Mouse (Mus musculus) kidney, postnatal 4 days (tissue): ENCODE results near the gene Herc6.

Experiments
- DNase-seq, 2 experiments: peaks; one replicate each; pipeline ENCODE4 v3.0.0; 2021; ENCODE audit warnings: mixed read lengths in 2 of 2

The Herc6 gene

GRCm38 (mm10) chr6:57581595-57581994 lies 795 bp downstream of the Herc6 start:
- DNase-seq = no peak

- no peak for DNase-seq
Measured at GRCm38 (mm10) chr6:57582356-57582755, 1.6 kb downstream of the Herc6 start.

- DNase-seq = no peak
Measured at GRCm38 (mm10) chr6:57605546-57606307, 24.9 kb downstream of the Herc6 start.

GRCm38 (mm10) chr6:57607999-57608398 lies 27.2 kb downstream of the Herc6 start:
- DNase-seq = no peak

GRCm38 (mm10) chr6:57609631-57610030 lies 28.8 kb downstream of the Herc6 start:
- peak in 1 of 2 experiments; percentile 8 for DNase-seq

- no peak for DNase-seq
Measured at GRCm38 (mm10) chr6:57615788-57616187, 35.0 kb downstream of the Herc6 start.

- DNase-seq = no peak
Measured at GRCm38 (mm10) chr6:57639531-57639930, 58.7 kb downstream of the Herc6 start.

- DNase-seq = peak; percentile 19 to 47
Measured at GRCm38 (mm10) chr6:57641789-57642188, 61.0 kb downstream of the Herc6 start.

- DNase-seq = no peak
Measured at GRCm38 (mm10) chr6:57647256-57647655, 66.5 kb downstream of the Herc6 start.

- no peak for DNase-seq
Measured at GRCm38 (mm10) chr6:57661295-57661694, 80.5 kb downstream of the Herc6 start.

- DNase-seq = no peak
Measured at GRCm38 (mm10) chr6:57684156-57684555, 103.4 kb downstream of the Herc6 start.

- DNase-seq = peak; percentile 91 to 94
Measured at GRCm38 (mm10) chr6:57691467-57692261, 110.9 kb downstream of the Herc6 start, which contains the start of gene Pyurf. Gene Pyurf, minus strand, starts transcription at chr6:57692078.

GRCm38 (mm10) chr6:57693116-57693515 lies 112.3 kb downstream of the Herc6 start:
- DNase-seq = no peak

GRCm38 (mm10) chr6:57701686-57702085 lies 120.9 kb downstream of the Herc6 start:
- DNase-seq = no peak

GRCm38 (mm10) chr6:57702376-57702742 lies 121.6 kb downstream of the Herc6 start, which contains the start of gene Lancl2:
Gene Lancl2, plus strand, starts transcription at chr6:57702540.
- DNase-seq = peak in 1 of 2 experiments; percentile 53

GRCm38 (mm10) chr6:57702743-57703499 lies 122.1 kb downstream of the Herc6 start:
- peak; percentile 96 to 98 for DNase-seq

GRCm38 (mm10) chr6:57703703-57704102 lies 122.9 kb downstream of the Herc6 start:
- DNase-seq = peak; percentile 11 to 33

- no peak for DNase-seq
Measured at GRCm38 (mm10) chr6:57706721-57707120, 125.9 kb downstream of the Herc6 start.

- no peak for DNase-seq
Measured at GRCm38 (mm10) chr6:57711726-57712125, 130.9 kb downstream of the Herc6 start.
